10 mouse cellular contexts compared by ENCODE assay signal in genomic region chr11:87663948-87664347, GRCm38 (mm10). TPM values are rescaled to one million over a fixed set of nuclear protein-coding genes. Genes with fewer than 3 reads are reported as not detected.
DNase-seq lines count a peak whose midpoint lies in the region; ATAC-seq lines count a peak whose summit lies in the region.
"Had no signal": no experiment of that assay in that cellular context is flagged by ENCODE, and none has a peak within 500 bp of the region (broad histone marks: within the 10 kb centered on the region; RNA-seq: fewer than 3 reads in every experiment).

No protein-coding gene starts in this region.

- no peak overlapping the region for H3K27ac ChIP-seq in forebrain, embryonic 12.5 days
- no peak overlapping the region for H3K27ac ChIP-seq in forebrain, embryonic 16.5 days (ENCODE audit: low read length)
- no peak overlapping the region for H3K27ac ChIP-seq in kidney, embryonic 16.5 days (ENCODE audit: low read length)
- H3K27ac ChIP-seq in embryonic facial prominence, embryonic 14.5 days (replicated peaks; ENCODE audit: low read depth, low read length): no peak overlapping the region
- H3K27ac ChIP-seq in liver, embryonic 16.5 days (ENCODE audit: low read length): no peak overlapping the region
- H3K27ac ChIP-seq: midbrain, embryonic 15.5 days had no signal

- H3K4me3 ChIP-seq in forebrain, embryonic 12.5 days (replicated peaks): no peak overlapping the region
- H3K4me3 ChIP-seq in forebrain, embryonic 16.5 days (replicated peaks; ENCODE audit: low read length): no peak overlapping the region
- peak overlapping the region; percentile 52 for H3K4me3 ChIP-seq in kidney, embryonic 16.5 days (ENCODE audit: low read length)
- H3K4me3 ChIP-seq in embryonic facial prominence, embryonic 14.5 days (ENCODE audit: low read depth, low read length): peak overlapping the region; percentile 49
- H3K4me3 ChIP-seq in liver, embryonic 16.5 days (ENCODE audit: low read depth, low read length): peak overlapping the region; percentile 52
- H3K4me3 ChIP-seq: midbrain, embryonic 15.5 days had no signal

- H3K36me3 ChIP-seq in forebrain, embryonic 12.5 days (replicated peaks): no peaks in the 10 kb centered on the region
- no peaks in the 10 kb centered on the region for H3K36me3 ChIP-seq in forebrain, embryonic 16.5 days (ENCODE audit: control insufficient read depth, insufficient read depth)
- H3K36me3 ChIP-seq in kidney, embryonic 16.5 days (ENCODE audit: insufficient read depth, low read length): no peaks in the 10 kb centered on the region
- H3K36me3 ChIP-seq in embryonic facial prominence, embryonic 14.5 days (ENCODE audit: control insufficient read depth, insufficient read depth, low read length): no peaks in the 10 kb centered on the region
- H3K36me3 ChIP-seq in liver, embryonic 16.5 days (ENCODE audit: control insufficient read depth, insufficient read depth): no peaks in the 10 kb centered on the region
- H3K36me3 ChIP-seq: midbrain, embryonic 15.5 days had no signal

- 0 out of 2 replicates have a peak overlapping the region, but pooled peaks have one; percentile 8 for H3K4me2 ChIP-seq in forebrain, embryonic 12.5 days
- H3K4me2 ChIP-seq in forebrain, embryonic 16.5 days (ENCODE audit: low read length): no peak overlapping the region
- H3K4me2 ChIP-seq in kidney, embryonic 16.5 days (replicated peaks; ENCODE audit: low read depth, low read length): peak overlapping the region; percentile 43
- peak overlapping the region; percentile 69 for H3K4me2 ChIP-seq in embryonic facial prominence, embryonic 14.5 days (ENCODE audit: low read depth, low read length)
- peak overlapping the region; percentile 18 for H3K4me2 ChIP-seq in liver, embryonic 16.5 days (ENCODE audit: low read depth, low read length)
- H3K4me2 ChIP-seq: midbrain, embryonic 15.5 days had no signal

- H3K27me3 ChIP-seq in forebrain, embryonic 12.5 days: peaks cover 18% of the 10 kb centered on the region
- peaks cover 3% of the 10 kb centered on the region; the same call in 1 of the 2 replicates for H3K27me3 ChIP-seq in forebrain, embryonic 16.5 days (replicated peaks; ENCODE audit: control insufficient read depth, insufficient read depth, low read length)
- H3K27me3 ChIP-seq in kidney, embryonic 16.5 days (ENCODE audit: insufficient read depth, low read length): peaks cover 7% of the 10 kb centered on the region
- 0 out of 2 replicates have a peak, but pooled peaks cover 7% of the 10 kb centered on the region for H3K27me3 ChIP-seq in embryonic facial prominence, embryonic 14.5 days (replicated peaks; ENCODE audit: control insufficient read depth, insufficient read depth, low read length)
- no peaks in the 10 kb centered on the region for H3K27me3 ChIP-seq in liver, embryonic 16.5 days (ENCODE audit: control insufficient read depth, insufficient read depth, low read depth, low read length)

- H3K9me3 ChIP-seq in forebrain, embryonic 12.5 days: no peaks in the 10 kb centered on the region
- no peaks in the 10 kb centered on the region for H3K9me3 ChIP-seq in forebrain, embryonic 16.5 days (ENCODE audit: control insufficient read depth, low read length)
- H3K9me3 ChIP-seq in kidney, embryonic 16.5 days (ENCODE audit: low read length): no peaks in the 10 kb centered on the region
- H3K9me3 ChIP-seq in embryonic facial prominence, embryonic 14.5 days (ENCODE audit: control insufficient read depth, low read length): no peaks in the 10 kb centered on the region
- H3K9me3 ChIP-seq in liver, embryonic 16.5 days (replicated peaks; ENCODE audit: control insufficient read depth, low read length): no peaks in the 10 kb centered on the region
- H3K9me3 ChIP-seq: midbrain, embryonic 15.5 days had no signal

- no peak overlapping the region for H3K9ac ChIP-seq in forebrain, embryonic 12.5 days
- H3K9ac ChIP-seq in forebrain, embryonic 16.5 days (replicated peaks; ENCODE audit: low read depth, low read length): no peak overlapping the region
- peak overlapping the region; percentile 54 for H3K9ac ChIP-seq in kidney, embryonic 16.5 days (replicated peaks; ENCODE audit: low read length)
- H3K9ac ChIP-seq in embryonic facial prominence, embryonic 14.5 days (ENCODE audit: low read depth, low read length): peak overlapping the region; percentile 63; the same call in 1 of the 2 replicates
- no peak overlapping the region; the same call in 1 of the 2 replicates for H3K9ac ChIP-seq in liver, embryonic 16.5 days (ENCODE audit: low read depth, low read length)
- H3K9ac ChIP-seq: midbrain, embryonic 15.5 days had no signal

- H3K4me1 ChIP-seq in forebrain, embryonic 12.5 days: peaks cover 10% of the 10 kb centered on the region
- H3K4me1 ChIP-seq in forebrain, embryonic 16.5 days (replicated peaks; ENCODE audit: control insufficient read depth, insufficient read depth, low read length): peaks cover 7% of the 10 kb centered on the region
- H3K4me1 ChIP-seq in kidney, embryonic 16.5 days (ENCODE audit: insufficient read depth, low read length): no peaks in the 10 kb centered on the region
- H3K4me1 ChIP-seq in embryonic facial prominence, embryonic 14.5 days (ENCODE audit: control insufficient read depth, insufficient read depth, low read length): no peaks in the 10 kb centered on the region
- H3K4me1 ChIP-seq in liver, embryonic 16.5 days (ENCODE audit: control insufficient read depth, low read depth, low read length): peaks cover 7% of the 10 kb centered on the region

- ATAC-seq in forebrain, embryonic 12.5 days (ENCODE audit: low FRiP score): no peak
- ATAC-seq in forebrain, embryonic 16.5 days: no peak
- no peak for ATAC-seq in kidney, embryonic 16.5 days (ENCODE audit: low FRiP score, low TSS enrichment)
- ATAC-seq in embryonic facial prominence, embryonic 14.5 days (ENCODE audit: low read depth): no peak
- no peak for ATAC-seq in liver, embryonic 16.5 days (ENCODE audit: low read depth)
- no peak for ATAC-seq in frontal cortex, adult (ENCODE audit: low TSS enrichment)
- ATAC-seq: midbrain, embryonic 15.5 days had no signal

- 75% methylated on average over 6 of the region's 6 CpGs for WGBS in forebrain, embryonic 12.5 days
- WGBS in forebrain, embryonic 16.5 days: 71% methylated on average over 6 of the region's 6 CpGs
- 64% methylated on average over 6 of the region's 6 CpGs for WGBS in kidney, embryonic 16.5 days
- WGBS in embryonic facial prominence, embryonic 14.5 days: 69% methylated on average over 6 of the region's 6 CpGs
- WGBS in liver, embryonic 16.5 days (ENCODE audit: insufficient replicate concordance): 67% methylated on average over 6 of the region's 6 CpGs

- no peak for DNase-seq in kidney, postnatal 4 days
- no peak for DNase-seq in embryonic facial prominence, embryonic 14.5 days (ENCODE audit: low spot score)
- DNase-seq in spleen, postnatal 4 days (ENCODE audit: low spot score in 2 of 2): no peak
- DNase-seq: right cerebral cortex, postnatal 4 days had no signal

RNA-seq across cellular contexts. Expression of gene Rnf43, which starts 1.4 kb away (rescaled TPM):
- polyA plus RNA-seq in forebrain, embryonic 12.5 days (2016; fragmentation: Nextera tagmentation; extraction: Ambion mirVana): 1.4 and 1.8 TPM in 2 replicates
- 0.76 and 1.9 TPM in 2 replicates for polyA plus RNA-seq in forebrain, embryonic 16.5 days (2015; fragmentation: Nextera tagmentation; extraction: Ambion mirVana)
- 7.2 and 8.0 TPM in 2 replicates for polyA plus RNA-seq in kidney, embryonic 16.5 days (2015; fragmentation: Nextera tagmentation; extraction: Ambion mirVana)
- polyA plus RNA-seq in embryonic facial prominence, embryonic 14.5 days (2014; fragmentation: Nextera tagmentation; extraction: Ambion mirVana): 5.3 and 6.2 TPM in 2 replicates
- 4.8 and 5.8 TPM in 2 replicates for polyA plus RNA-seq in liver, embryonic 16.5 days (2015; fragmentation: Nextera tagmentation; extraction: Ambion mirVana)

RNA-seq across cellular contexts. Expression of gene Hsf5, which starts 47.0 kb away (rescaled TPM):
- polyA plus RNA-seq in forebrain, embryonic 12.5 days (2016; fragmentation: Nextera tagmentation; extraction: Ambion mirVana): 0.40 and 0.49 TPM in 2 replicates
- polyA plus RNA-seq in forebrain, embryonic 16.5 days (2015; fragmentation: Nextera tagmentation; extraction: Ambion mirVana): 0.45 and 0.46 TPM in 2 replicates
- polyA plus RNA-seq in kidney, embryonic 16.5 days (2015; fragmentation: Nextera tagmentation; extraction: Ambion mirVana): 0.17 and 0.32 TPM in 2 replicates
- 0.17 and 0.25 TPM in 2 replicates for polyA plus RNA-seq in embryonic facial prominence, embryonic 14.5 days (2014; fragmentation: Nextera tagmentation; extraction: Ambion mirVana)
- 0.06 TPM in 1 of 2 replicates, not detected in the other for polyA plus RNA-seq in liver, embryonic 16.5 days (2015; fragmentation: Nextera tagmentation; extraction: Ambion mirVana)

Comparison
In these comparisons a context has a peak if more than half of its experiments do, and no peak if none do; other contexts are left out.
1. H3K4me3 ChIP-seq: peak in kidney, embryonic 16.5 days (single experiment), embryonic facial prominence, embryonic 14.5 days (single experiment) and liver, embryonic 16.5 days (single experiment); none in forebrain, embryonic 12.5 days (single experiment) and forebrain, embryonic 16.5 days (single experiment).
2. H3K9ac ChIP-seq: peak in kidney, embryonic 16.5 days (single experiment) and embryonic facial prominence, embryonic 14.5 days (single experiment); none in forebrain, embryonic 12.5 days (single experiment), forebrain, embryonic 16.5 days (single experiment) and liver, embryonic 16.5 days (single experiment).